Mouse (Mus musculus): ENCODE measurements around the gene Mesp1.

DNA sequence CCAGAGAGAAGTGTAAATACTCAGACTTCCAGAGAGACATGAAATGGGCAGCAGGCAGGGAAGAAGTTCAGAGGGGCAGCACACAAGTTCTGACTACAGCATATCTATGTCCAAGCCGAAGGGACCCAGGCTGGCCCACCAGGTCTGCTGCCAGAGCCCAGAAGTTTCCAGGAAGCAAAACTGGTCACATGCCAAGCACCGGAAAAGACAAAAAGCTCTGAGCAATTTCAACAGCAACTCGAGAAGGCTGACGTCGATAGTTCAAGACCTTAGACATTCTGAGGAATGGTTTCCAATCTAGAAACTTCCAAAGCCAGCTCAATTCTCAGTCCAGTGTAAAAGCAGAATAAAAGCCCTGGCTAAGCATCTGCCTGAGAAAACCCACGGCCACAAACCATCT is 38.0 kb upstream of the Mesp1 start:
- TF ChIP-seq CTCF (IDR thresholded peaks at IDR 0.05; ENCODE audit: low read depth, low read length) = no peak
- TF ChIP-seq GATA2 (IDR thresholded peaks at IDR 0.05; ENCODE audit: borderline replicate concordance, low read depth, low read length) = no peak
- TF ChIP-seq TAL1 (conservative IDR thresholded peaks at IDR 0.05; ENCODE audit: low read depth, low read length) = no peak
- no peak for TF ChIP-seq GATA1 (IDR thresholded peaks at IDR 0.05; ENCODE audit: borderline replicate concordance, low read length)

Measured in G1E (cell line).